In the genomic region with DNA sequence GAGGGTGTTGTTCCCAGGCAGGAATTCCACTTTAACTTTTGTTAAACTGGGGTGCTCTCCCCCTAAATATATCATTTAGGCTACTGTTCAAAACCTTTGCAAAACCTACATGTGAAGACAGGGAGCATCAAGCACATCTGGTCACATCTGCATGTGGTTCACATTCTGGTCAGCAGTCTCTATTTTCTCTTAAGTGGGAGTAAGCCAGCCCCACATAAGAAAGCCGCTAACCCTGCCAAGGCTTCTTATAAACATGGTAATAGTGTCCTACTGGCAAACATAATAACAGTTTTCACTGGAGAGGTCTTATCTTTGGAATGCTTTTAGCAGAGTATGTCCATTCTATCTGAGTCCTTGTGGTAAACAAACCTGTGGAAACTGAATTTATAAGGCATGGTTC, we compare ENCODE assay signal across 25 mouse cellular contexts.
"Had no signal": no experiment of that assay in that cellular context is flagged by ENCODE, and none has a peak within 500 bp of the region (broad histone marks: within the 10 kb centered on the region; RNA-seq: fewer than 3 reads in every experiment).

No protein-coding gene starts in this region.

- H3K4me2 ChIP-seq: heart, embryonic 12.5 days; hindbrain, embryonic 12.5 days; hindbrain, embryonic 14.5 days; intestine, embryonic 15.5 days; limb, embryonic 13.5 days; liver, embryonic 12.5 days had no signal

- H3K9ac ChIP-seq: heart, embryonic 12.5 days; hindbrain, embryonic 12.5 days; hindbrain, embryonic 14.5 days; intestine, embryonic 15.5 days; limb, embryonic 13.5 days; liver, embryonic 12.5 days had no signal

- H3K27me3 ChIP-seq: heart, embryonic 12.5 days; hindbrain, embryonic 12.5 days; intestine, embryonic 15.5 days; limb, embryonic 13.5 days; liver, embryonic 12.5 days had no signal

- H3K4me1 ChIP-seq: heart, embryonic 10.5 days; heart, embryonic 12.5 days; hindbrain, embryonic 10.5 days; hindbrain, embryonic 12.5 days; intestine, embryonic 15.5 days; limb, embryonic 13.5 days; liver, embryonic 12.5 days had no signal

- H3K9me3 ChIP-seq: heart, embryonic 10.5 days; heart, embryonic 12.5 days; hindbrain, embryonic 10.5 days; hindbrain, embryonic 12.5 days; intestine, embryonic 15.5 days; limb, embryonic 13.5 days; liver, embryonic 12.5 days had no signal

- H3K27ac ChIP-seq: gastrocnemius, adult 2 months; heart, embryonic 10.5 days; hindbrain, embryonic 10.5 days; hindbrain, embryonic 12.5 days; hindbrain, embryonic 14.5 days; intestine, embryonic 15.5 days; layer of hippocampus, adult 2 months; left cerebral cortex, adult 2 months; limb, embryonic 13.5 days; liver, embryonic 12.5 days had no signal

- DNase-seq: gastrocnemius, adult 2 months; gastrocnemius, postnatal 10 days; gastrocnemius, postnatal 25 days; heart, adult 18-20 months; heart, postnatal 10 days; heart, postnatal 4 days; kidney, adult 18-20 months; kidney, adult 8-10 months; kidney, postnatal 10 days; kidney, postnatal 25 days; kidney, postnatal 4 days; liver had no signal

- H3K4me3 ChIP-seq: gastrocnemius, adult 2 months; heart, embryonic 10.5 days; heart, embryonic 12.5 days; hindbrain, embryonic 10.5 days; hindbrain, embryonic 12.5 days; intestine, embryonic 15.5 days; layer of hippocampus, adult 2 months; left cerebral cortex, adult 2 months; limb, embryonic 13.5 days; liver, embryonic 12.5 days had no signal

- ATAC-seq: hindbrain, embryonic 16.5 days; inflammation-experienced regulatory T-cells, adult 6 months; intestine, embryonic 15.5 days; intestine, postnatal 0 days; liver, embryonic 12.5 days had no signal

- H3K36me3 ChIP-seq: heart, embryonic 10.5 days; heart, embryonic 12.5 days; hindbrain, embryonic 10.5 days; hindbrain, embryonic 12.5 days; intestine, embryonic 15.5 days; limb, embryonic 13.5 days; liver, embryonic 12.5 days had no signal
